Mouse (Mus musculus): Measurements from ENCODE around the gene Cux1. TPM values are rescaled to one million over a fixed set of nuclear protein-coding genes. Genes with fewer than 3 reads are reported as not detected.

Gene Cux1
- polyA plus RNA-seq, 1 experiment from 2014 or later, result 82.3 TPM

- Histone ChIP-seq H3K4me1 (replicated peaks) (peaks cover 32% of the 10 kb centered on the region), H3K27ac (no peak overlapping the region), H3K4me2 (no peak overlapping the region), H3K9me3 (no peaks in the 10 kb centered on the region), H3K9ac (replicated peaks) (no peak overlapping the region), H3K36me3 (peaks cover 22% of the 10 kb centered on the region), H3K27me3 (no peaks in the 10 kb centered on the region), H3K4me3 (replicated peaks) (no peak overlapping the region)
- 96% methylated on average over 3 of the region's 3 CpGs for WGBS
- ATAC-seq (ENCODE audit: insufficient number of reproducible peaks, insufficient read depth, low FRiP score, low TSS enrichment, low read depth), result no peak
These were observed 80.9 kb downstream of the Cux1 start for GRCm38 (mm10) chr5:136486401-136486800.

DNA sequence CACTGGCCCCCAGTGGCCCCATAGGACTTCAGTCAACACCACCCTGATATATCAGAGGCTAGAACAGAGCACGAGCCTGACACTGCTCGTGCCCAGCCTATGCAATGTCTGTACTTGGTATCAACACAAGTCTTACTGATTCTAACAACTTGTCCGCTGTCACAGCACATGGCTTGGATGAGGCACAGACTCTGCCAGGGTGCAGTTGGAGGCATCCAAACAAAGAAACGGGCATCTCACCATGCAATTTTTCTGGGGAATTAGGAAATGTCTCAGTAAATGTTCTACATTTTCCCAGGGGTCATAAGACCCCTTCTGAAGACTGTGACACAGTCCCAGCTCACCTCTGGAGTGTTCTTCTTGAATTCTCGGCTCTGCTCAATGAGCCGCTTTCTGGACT, 81.9 kb downstream of the Cux1 start:
- ATAC-seq (ENCODE audit: insufficient number of reproducible peaks, insufficient read depth, low FRiP score, low TSS enrichment, low read depth), result no peak
- WGBS, result 95% methylated on average over 6 of the region's 6 CpGs

GRCm38 (mm10) chr5:136482434-136482833, 84.9 kb downstream of the Cux1 start:
- H3K4me1 ChIP-seq (replicated peaks), result peaks cover 5% of the 10 kb centered on the region; the same call in 1 of the 2 replicates
- no peak for ATAC-seq (ENCODE audit: insufficient number of reproducible peaks, insufficient read depth, low FRiP score, low TSS enrichment, low read depth)
- H3K36me3 ChIP-seq, result peaks cover 29% of the 10 kb centered on the region
- no peaks in the 10 kb centered on the region for H3K27me3 ChIP-seq
- H3K9me3 ChIP-seq, result no peaks in the 10 kb centered on the region
- H3K27ac ChIP-seq, result no peak overlapping the region
- 86% methylated on average over 1 of the region's 1 CpGs for WGBS
- no peak overlapping the region for H3K4me2 ChIP-seq
- H3K9ac ChIP-seq (replicated peaks), result no peak overlapping the region
- no peak overlapping the region for H3K4me3 ChIP-seq (replicated peaks)

More for the DNA sequence above, 81.9 kb downstream of the Cux1 start:
- Histone ChIP-seq H3K4me2 (no peak overlapping the region), H3K36me3 (peaks cover 22% of the 10 kb centered on the region), H3K27me3 (no peaks in the 10 kb centered on the region), H3K4me3 (replicated peaks) (no peak overlapping the region), H3K27ac (no peak overlapping the region), H3K9ac (replicated peaks) (no peak overlapping the region), H3K9me3 (no peaks in the 10 kb centered on the region), H3K4me1 (replicated peaks) (peaks cover 32% of the 10 kb centered on the region)

- Histone ChIP-seq H3K27ac (no peak overlapping the region), H3K27me3 (no peaks in the 10 kb centered on the region), H3K4me2 (no peak overlapping the region), H3K4me1 (replicated peaks) (peaks cover 5% of the 10 kb centered on the region; the same call in 1 of the 2 replicates), H3K9ac (replicated peaks) (no peak overlapping the region), H3K9me3 (no peaks in the 10 kb centered on the region), H3K4me3 (replicated peaks) (no peak overlapping the region), H3K36me3 (peaks cover 28% of the 10 kb centered on the region)
- WGBS, result 91% methylated on average over 7 of the region's 7 CpGs
- ATAC-seq (ENCODE audit: insufficient number of reproducible peaks, insufficient read depth, low FRiP score, low TSS enrichment, low read depth), result no peak
These were observed 86.7 kb downstream of the Cux1 start for GRCm38 (mm10) chr5:136480541-136480940.

GRCm38 (mm10) chr5:136479801-136480200, 87.5 kb downstream of the Cux1 start:
- 85% methylated on average over 4 of the region's 4 CpGs for WGBS
- no peak overlapping the region for H3K9ac ChIP-seq (replicated peaks)
- no peak overlapping the region for H3K4me3 ChIP-seq (replicated peaks)
- no peak for ATAC-seq (ENCODE audit: insufficient number of reproducible peaks, insufficient read depth, low FRiP score, low TSS enrichment, low read depth)
- H3K4me2 ChIP-seq, result no peak overlapping the region
- H3K4me1 ChIP-seq (replicated peaks), result peaks cover 7% of the 10 kb centered on the region
- no peaks in the 10 kb centered on the region for H3K9me3 ChIP-seq
- no peak overlapping the region for H3K27ac ChIP-seq
- H3K27me3 ChIP-seq, result no peaks in the 10 kb centered on the region
- peaks cover 22% of the 10 kb centered on the region for H3K36me3 ChIP-seq

DNA sequence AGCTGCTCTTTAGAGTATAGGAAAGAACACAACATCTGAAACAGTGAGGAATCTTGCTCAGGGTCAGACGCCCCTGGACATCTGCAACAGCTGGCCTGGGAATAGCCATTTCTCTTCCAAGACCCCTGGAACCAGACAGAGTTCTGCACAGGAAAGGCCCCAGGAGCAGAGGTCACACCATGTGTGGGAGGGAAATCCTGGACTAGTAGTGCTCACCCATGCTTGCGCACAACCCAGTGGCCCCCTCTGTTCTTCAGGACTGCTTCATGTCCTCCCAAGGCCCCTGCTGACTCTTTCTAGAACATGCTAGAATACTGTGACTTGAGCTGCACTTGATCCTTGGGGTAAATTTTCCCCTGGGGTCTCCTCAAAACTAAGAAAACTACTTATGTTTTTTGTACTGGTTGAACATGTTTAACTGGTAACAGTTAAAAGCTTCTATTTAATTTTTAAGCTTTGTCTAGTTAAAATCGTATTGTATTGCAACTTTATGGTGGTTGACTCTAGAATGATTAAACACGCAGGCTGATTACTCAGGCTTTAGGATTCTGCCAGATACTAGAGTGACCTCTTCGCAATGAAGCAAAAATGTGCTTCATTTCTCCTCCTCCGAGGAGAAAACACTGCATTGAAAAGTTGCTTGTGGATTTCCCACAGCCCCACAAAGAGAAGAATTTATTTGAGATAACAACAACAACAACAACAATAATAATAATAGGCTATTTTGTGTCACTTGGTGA, 88.1 kb downstream of the Cux1 start:
- Histone ChIP-seq H3K9me3 (no peaks in the 10 kb centered on the region), H3K4me1 (replicated peaks) (peaks cover 11% of the 10 kb centered on the region), H3K9ac (replicated peaks) (no peak overlapping the region), H3K36me3 (peaks cover 16% of the 10 kb centered on the region), H3K27me3 (no peaks in the 10 kb centered on the region), H3K27ac (no peak overlapping the region), H3K4me2 (no peak overlapping the region), H3K4me3 (replicated peaks) (no peak overlapping the region)
- no peak for ATAC-seq (ENCODE audit: insufficient number of reproducible peaks, insufficient read depth, low FRiP score, low TSS enrichment, low read depth)
- WGBS, result 84% methylated on average over 6 of the region's 6 CpGs

GRCm38 (mm10) chr5:136476272-136476671, 91.0 kb downstream of the Cux1 start:
- Histone ChIP-seq H3K4me2 (no peak overlapping the region), H3K9ac (replicated peaks) (no peak overlapping the region), H3K36me3 (0 out of 2 replicates have a peak, but pooled peaks cover 7% of the 10 kb centered on the region), H3K27ac (no peak overlapping the region), H3K4me1 (replicated peaks) (peaks cover 23% of the 10 kb centered on the region), H3K9me3 (no peaks in the 10 kb centered on the region), H3K27me3 (no peaks in the 10 kb centered on the region), H3K4me3 (replicated peaks) (no peak overlapping the region)
- 90% methylated on average over 3 of the region's 3 CpGs for WGBS
- no peak for ATAC-seq (ENCODE audit: insufficient number of reproducible peaks, insufficient read depth, low FRiP score, low TSS enrichment, low read depth)

- Histone ChIP-seq H3K27ac (no peak overlapping the region), H3K4me1 (replicated peaks) (peaks cover 23% of the 10 kb centered on the region), H3K9me3 (no peaks in the 10 kb centered on the region), H3K4me3 (replicated peaks) (no peak overlapping the region), H3K4me2 (no peak overlapping the region), H3K27me3 (no peaks in the 10 kb centered on the region), H3K36me3 (0 out of 2 replicates have a peak, but pooled peaks cover 7% of the 10 kb centered on the region), H3K9ac (replicated peaks) (no peak overlapping the region)
- no peak for ATAC-seq (ENCODE audit: insufficient number of reproducible peaks, insufficient read depth, low FRiP score, low TSS enrichment, low read depth)
- WGBS, result 90% methylated on average over 1 of the region's 1 CpGs
These were observed 92.1 kb downstream of the Cux1 start for GRCm38 (mm10) chr5:136475161-136475560.

- Histone ChIP-seq H3K9ac (replicated peaks) (no peak overlapping the region), H3K4me3 (replicated peaks) (no peak overlapping the region), H3K27me3 (no peaks in the 10 kb centered on the region), H3K36me3 (0 out of 2 replicates have a peak, but pooled peaks cover 7% of the 10 kb centered on the region), H3K27ac (no peak overlapping the region), H3K4me1 (replicated peaks) (peaks cover 27% of the 10 kb centered on the region), H3K9me3 (no peaks in the 10 kb centered on the region), H3K4me2 (no peak overlapping the region)
- ATAC-seq (ENCODE audit: insufficient number of reproducible peaks, insufficient read depth, low FRiP score, low TSS enrichment, low read depth), result no peak
- 70% methylated on average over 3 of the region's 3 CpGs for WGBS
These were observed 93.2 kb downstream of the Cux1 start for GRCm38 (mm10) chr5:136474086-136474485.

DNA sequence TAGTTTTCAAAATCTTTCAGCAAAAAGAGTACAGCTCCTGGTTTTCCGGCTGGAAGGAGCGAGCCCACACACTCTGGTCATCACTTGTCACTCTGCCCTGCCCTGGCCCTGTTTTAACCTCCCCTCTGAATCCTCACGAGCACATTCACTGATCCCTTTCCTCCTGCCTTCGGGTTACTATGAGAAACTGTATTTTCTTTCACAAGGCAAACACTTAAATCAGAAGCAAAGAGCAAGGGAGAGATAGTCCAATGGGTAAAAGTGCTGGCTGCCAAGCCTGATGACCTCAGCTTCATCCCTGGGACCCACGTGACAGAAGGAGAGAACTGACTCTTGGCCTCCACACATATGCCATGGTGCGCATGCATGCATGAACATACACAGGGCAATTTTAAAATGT, 94.0 kb downstream of the Cux1 start:
- no peaks in the 10 kb centered on the region for H3K27me3 ChIP-seq
- H3K9ac ChIP-seq (replicated peaks), result no peak overlapping the region
- H3K9me3 ChIP-seq, result no peaks in the 10 kb centered on the region
- peaks cover 34% of the 10 kb centered on the region for H3K4me1 ChIP-seq (replicated peaks)
- peak overlapping the region; percentile 64; the same call in 1 of the 2 replicates for H3K27ac ChIP-seq
- 30% methylated on average over 6 of the region's 6 CpGs for WGBS
- no peak overlapping the region for H3K4me3 ChIP-seq (replicated peaks)
- H3K36me3 ChIP-seq, result 0 out of 2 replicates have a peak, but pooled peaks cover 7% of the 10 kb centered on the region
- ATAC-seq (ENCODE audit: insufficient number of reproducible peaks, insufficient read depth, low FRiP score, low TSS enrichment, low read depth), result no peak
- H3K4me2 ChIP-seq, result peak overlapping the region; percentile 9

- Histone ChIP-seq H3K27me3 (no peaks in the 10 kb centered on the region), H3K9me3 (no peaks in the 10 kb centered on the region), H3K36me3 (0 out of 2 replicates have a peak, but pooled peaks cover 2% of the 10 kb centered on the region), H3K4me1 (replicated peaks) (peaks cover 39% of the 10 kb centered on the region), H3K9ac (replicated peaks) (no peak overlapping the region), H3K4me2 (peak overlapping the region; percentile 9), H3K4me3 (replicated peaks) (no peak overlapping the region), H3K27ac (peak overlapping the region; percentile 64; the same call in 1 of the 2 replicates)
- WGBS, result 43% methylated on average over 6 of the region's 6 CpGs
- no peak for ATAC-seq (ENCODE audit: insufficient number of reproducible peaks, insufficient read depth, low FRiP score, low TSS enrichment, low read depth)
These were observed 94.4 kb downstream of the Cux1 start for GRCm38 (mm10) chr5:136472846-136473245.
